Mouse (Mus musculus): ENCODE measurements around the gene Tirap.

GRCm38 (mm10) chr9:35145829-35146228, 54.3 kb downstream of the Tirap start:
- TF ChIP-seq EP300 (IDR thresholded peaks at IDR 0.05; ENCODE audit: low read depth) (no peak), CTCF (IDR thresholded peaks at IDR 0.05; ENCODE audit: low read depth) (0 out of 2 replicates have a peak, but pooled peaks have one; percentile 3)

Measured in liver, postnatal 0 days (tissue).